Comparison of ENCODE assay signal across 9 mouse cellular contexts in the genomic region with DNA sequence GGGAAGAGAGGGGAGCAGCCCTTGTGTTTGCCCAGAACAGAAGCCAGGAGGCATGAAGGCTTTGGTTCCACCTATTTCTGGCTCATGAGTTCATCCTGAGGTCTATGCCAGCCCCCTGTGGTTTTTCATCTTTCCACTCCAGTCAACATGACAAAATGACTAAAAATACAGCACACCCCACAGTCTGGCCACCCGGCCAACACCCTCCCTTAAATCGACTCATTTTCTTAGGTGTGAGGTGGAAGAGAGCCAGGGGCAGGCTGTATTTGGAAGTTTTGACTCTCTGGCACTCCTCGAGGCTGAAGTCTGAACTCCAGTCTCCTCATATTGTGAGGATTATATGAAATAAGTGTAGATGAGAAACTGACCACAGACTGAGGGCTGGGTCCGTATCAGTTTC. TPM values are rescaled to one million over a fixed set of nuclear protein-coding genes. Genes with fewer than 3 reads are reported as not detected.
DNase-seq lines count a peak whose midpoint lies in the region; ATAC-seq lines count a peak whose summit lies in the region.
"Had no signal": no experiment of that assay in that cellular context is flagged by ENCODE, and none has a peak within 500 bp of the region (broad histone marks: within the 10 kb centered on the region; RNA-seq: fewer than 3 reads in every experiment).

No protein-coding gene starts in this region.

- no peak overlapping the region for H3K4me2 ChIP-seq in midbrain, embryonic 16.5 days (ENCODE audit: low read length)
- H3K4me2 ChIP-seq: liver, embryonic 13.5 days had no signal

- no peak for ATAC-seq in midbrain, embryonic 16.5 days

- peak; percentile 19 for DNase-seq in layer of hippocampus, adult 9-11 months
- DNase-seq in layer of hippocampus, adult 9-10 months (ENCODE audit: low spot score) = no peak
- peak; percentile 8 for DNase-seq in T-cell, adult 2 months (ENCODE audit: low spot score)
- DNase-seq in gastrocnemius, postnatal 10 days = peak; percentile 65
- peak; percentile 23 for DNase-seq in kidney, postnatal 10 days
- peak; percentile 19 for DNase-seq in ovary, postnatal 36 days (ENCODE audit: low spot score)
- no peak for DNase-seq in embryo, embryonic 11 days
- DNase-seq: liver, embryonic 13.5 days had no signal

- no peaks in the 10 kb centered on the region for H3K27me3 ChIP-seq in midbrain, embryonic 16.5 days (ENCODE audit: control insufficient read depth, insufficient read depth, low read depth, low read length)
- H3K27me3 ChIP-seq: liver, embryonic 13.5 days had no signal

- H3K4me1 ChIP-seq in midbrain, embryonic 16.5 days (ENCODE audit: control insufficient read depth, insufficient read depth, low read length) = no peaks in the 10 kb centered on the region
- H3K4me1 ChIP-seq: liver, embryonic 13.5 days had no signal

- no peaks in the 10 kb centered on the region for H3K9me3 ChIP-seq in midbrain, embryonic 16.5 days (replicated peaks; ENCODE audit: control insufficient read depth, low read length, poor library complexity, severe bottlenecking)
- H3K9me3 ChIP-seq: liver, embryonic 13.5 days had no signal

- H3K4me3 ChIP-seq in midbrain, embryonic 16.5 days (ENCODE audit: low read depth, low read length) = no peak overlapping the region
- H3K4me3 ChIP-seq: liver, embryonic 13.5 days had no signal

- no peaks in the 10 kb centered on the region for H3K36me3 ChIP-seq in midbrain, embryonic 16.5 days (ENCODE audit: control insufficient read depth, insufficient read depth, low read length)
- H3K36me3 ChIP-seq: liver, embryonic 13.5 days had no signal

- 71% methylated on average over 4 of the region's 4 CpGs for WGBS in midbrain, embryonic 16.5 days

- H3K27ac ChIP-seq in midbrain, embryonic 16.5 days (ENCODE audit: low read length) = no peak overlapping the region
- H3K27ac ChIP-seq: liver, embryonic 13.5 days had no signal

- no peak overlapping the region for H3K9ac ChIP-seq in midbrain, embryonic 16.5 days (ENCODE audit: low read depth, low read length)
- H3K9ac ChIP-seq: liver, embryonic 13.5 days had no signal

RNA-seq across cellular contexts. Expression of a gene that starts 55.0 kb away (rescaled TPM):
- 10 to 100 TPM; 81.9 to 99.8 TPM for total RNA-seq in gastrocnemius, postnatal 10 days (2021)
- 1,279 and 1,291 TPM in 2 replicates for polyA plus RNA-seq in midbrain, embryonic 16.5 days (2015; fragmentation: Nextera tagmentation; extraction: Ambion mirVana)

Comparison
In these comparisons a context has a peak if more than half of its experiments do, and no peak if none do; other contexts are left out.
1. DNase-seq: peak in layer of hippocampus, adult 9-11 months (single experiment), T-cell, adult 2 months (single experiment), gastrocnemius, postnatal 10 days (single experiment), kidney, postnatal 10 days (single experiment) and ovary, postnatal 36 days (single experiment); none in layer of hippocampus, adult 9-10 months (single experiment) and embryo, embryonic 11 days (single experiment).